Comparison of ENCODE assay signal across 14 mouse cellular contexts in the genomic region with DNA sequence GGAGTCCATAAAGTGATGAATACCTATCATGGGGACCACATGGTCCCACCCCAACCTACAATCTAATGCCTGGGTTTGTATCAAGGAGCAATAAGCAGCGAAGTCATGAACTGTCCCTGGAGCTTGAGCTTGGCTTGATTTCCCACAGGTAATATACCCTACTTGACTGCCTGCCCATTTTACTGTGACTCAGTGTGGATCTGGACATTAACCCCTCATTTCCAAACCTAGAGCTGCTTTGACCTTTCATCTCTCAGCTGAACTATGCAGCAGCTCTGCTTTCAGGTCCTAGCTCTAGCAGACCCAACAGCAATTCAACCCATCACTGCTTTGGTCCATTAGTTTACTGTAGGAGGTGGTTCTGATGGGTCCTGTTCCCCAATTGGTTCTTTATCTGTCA.
"Had no signal": no experiment of that assay in that cellular context is flagged by ENCODE, and none has a peak within 500 bp of the region (broad histone marks: within the 10 kb centered on the region; RNA-seq: fewer than 3 reads in every experiment).

No protein-coding gene starts in this region.

- H3K4me1 ChIP-seq: limb, embryonic 13.5 days; midbrain, embryonic 12.5 days; neural tube, embryonic 13.5 days; stomach, embryonic 15.5 days had no signal

- DNase-seq: left cerebral cortex, postnatal 4 days; lung, adult 18-20 months; retina, postnatal 1 day; right cerebral cortex, postnatal 14 days; thymus, adult 2 months; thymus, postnatal 36 days had no signal

- H3K9me3 ChIP-seq: limb, embryonic 13.5 days; midbrain, embryonic 12.5 days; neural tube, embryonic 13.5 days; stomach, embryonic 15.5 days had no signal

- H3K27me3 ChIP-seq: limb, embryonic 13.5 days; midbrain, embryonic 12.5 days; neural tube, embryonic 13.5 days; stomach, embryonic 15.5 days had no signal

- H3K4me3 ChIP-seq: layer of hippocampus, adult 2 months; limb, embryonic 13.5 days; midbrain, embryonic 12.5 days; neural tube, embryonic 13.5 days; stomach, embryonic 15.5 days had no signal

- H3K4me2 ChIP-seq: limb, embryonic 13.5 days; midbrain, embryonic 12.5 days; neural tube, embryonic 13.5 days; stomach, embryonic 15.5 days had no signal

- H3K9ac ChIP-seq: limb, embryonic 13.5 days; liver, embryonic 14.5 days; midbrain, embryonic 12.5 days; neural tube, embryonic 13.5 days; stomach, embryonic 15.5 days had no signal

- ATAC-seq: midbrain, embryonic 16.5 days had no signal

- H3K27ac ChIP-seq: kidney, postnatal 0 days; layer of hippocampus, adult 2 months; limb, embryonic 13.5 days; liver, embryonic 14.5 days; midbrain, embryonic 12.5 days; neural tube, embryonic 13.5 days; stomach, embryonic 15.5 days had no signal

- H3K36me3 ChIP-seq: limb, embryonic 13.5 days; midbrain, embryonic 12.5 days; neural tube, embryonic 13.5 days; stomach, embryonic 15.5 days had no signal
